Mouse (Mus musculus): Measurements from ENCODE around the gene Tcf20. TPM values are rescaled to one million over a fixed set of nuclear protein-coding genes. Genes with fewer than 3 reads are reported as not detected.

Gene Tcf20
- polyA plus RNA-seq, 1 experiment from 2014 or later: 15.9 TPM

DNA sequence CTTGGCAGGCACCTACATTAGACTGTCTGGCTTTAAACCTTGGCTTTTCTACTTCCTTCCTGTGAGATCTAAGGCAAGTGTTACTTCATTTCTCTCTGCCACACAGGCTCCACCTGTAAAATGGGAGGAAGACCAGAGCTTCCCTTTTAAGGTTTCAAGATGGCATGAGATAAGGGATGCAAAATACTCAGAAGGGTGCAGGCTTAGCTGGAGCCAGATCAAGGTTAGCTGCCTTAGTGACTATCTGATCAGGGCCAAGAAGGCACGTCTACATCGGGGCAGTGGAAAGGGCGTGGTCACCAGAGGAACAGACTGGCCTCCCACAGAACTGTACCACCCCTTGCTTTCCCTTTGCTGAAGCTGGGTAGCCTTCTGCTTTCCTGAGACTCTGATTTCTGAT lies 73.2 kb downstream of the Tcf20 start:
- ATAC-seq (replicated peaks): no peak
- no peaks in the 10 kb centered on the region for H3K27me3 ChIP-seq (replicated peaks)
- H3K4me1 ChIP-seq: peaks cover 79% of the 10 kb centered on the region
- no peak overlapping the region for H3K4me2 ChIP-seq
- H3K9me3 ChIP-seq: no peaks in the 10 kb centered on the region
- H3K27ac ChIP-seq: no peak overlapping the region
- no peak overlapping the region for H3K9ac ChIP-seq
- H3K36me3 ChIP-seq (replicated peaks): no peaks in the 10 kb centered on the region
- 76% methylated on average over 3 of the region's 3 CpGs for WGBS
- H3K4me3 ChIP-seq: no peak overlapping the region

DNA sequence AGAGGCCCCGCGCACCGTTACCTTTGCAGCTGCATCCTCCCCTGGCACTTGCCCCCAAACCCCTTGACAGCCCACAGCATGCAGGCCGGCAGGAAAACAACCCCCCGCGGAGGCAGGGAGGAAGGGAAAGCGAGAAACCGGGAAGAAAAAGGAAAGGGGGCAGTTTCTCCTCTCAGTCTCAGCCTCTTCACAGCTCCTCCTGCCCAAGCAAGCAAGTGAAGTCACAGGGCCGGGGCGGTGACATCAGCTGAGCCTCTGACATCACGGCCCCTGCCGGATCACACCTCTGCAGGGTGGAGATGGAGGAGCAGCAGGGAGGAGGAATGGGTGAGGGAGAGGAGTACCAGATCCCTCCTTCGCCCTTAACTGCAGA lies 75.7 kb downstream of the Tcf20 start:
- ATAC-seq (replicated peaks): peak; percentile 43
- 4% methylated on average over 13 of the region's 13 CpGs for WGBS

DNA sequence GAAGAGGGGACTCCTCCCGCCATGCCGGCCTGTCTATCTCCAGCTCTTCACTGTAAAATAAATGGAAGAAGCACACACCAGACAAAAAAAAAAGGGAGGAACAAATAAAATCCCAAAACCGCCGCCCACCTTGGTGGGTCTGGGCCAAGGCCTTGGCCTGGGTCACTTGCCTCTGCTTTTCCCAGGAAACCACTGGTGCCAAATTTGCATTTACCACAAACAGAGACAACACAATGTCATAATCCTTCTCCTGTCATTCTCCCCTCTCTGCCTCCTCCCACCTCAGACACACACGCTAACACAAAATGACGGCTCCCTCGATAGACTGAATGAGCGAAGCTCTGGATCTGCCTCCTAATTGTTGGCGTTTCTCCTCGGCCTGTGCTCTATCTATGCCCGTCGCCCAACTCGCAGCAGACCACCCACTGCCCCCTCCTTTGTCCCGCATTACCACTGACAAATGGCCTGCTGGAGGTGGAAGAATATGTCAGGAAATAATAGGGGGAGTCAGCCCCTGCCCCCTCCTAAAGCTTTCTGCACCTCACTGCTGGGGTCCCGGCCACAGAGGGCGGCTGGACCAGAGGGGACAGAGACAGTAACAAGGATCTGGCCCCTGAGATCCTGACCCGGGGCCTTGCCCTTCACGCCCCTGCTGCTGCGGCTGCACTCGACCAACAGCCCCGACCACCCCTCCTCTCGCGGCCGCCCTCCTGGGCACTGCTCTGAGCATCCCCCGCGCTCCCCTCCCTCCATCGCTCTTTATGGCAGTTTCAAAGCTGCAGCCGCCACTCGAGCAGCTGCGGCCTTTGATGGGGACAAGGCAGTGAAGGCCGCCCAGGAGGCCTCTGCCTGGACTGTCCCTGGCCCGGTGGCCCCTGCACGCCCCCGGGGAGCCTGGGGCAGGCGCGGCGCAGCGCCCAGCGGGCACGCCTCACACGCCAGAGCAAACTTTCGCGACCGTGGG lies 76.4 kb downstream of the Tcf20 start:
- 4% methylated on average over 44 of the region's 44 CpGs for WGBS
- peak overlapping the region; percentile 38 for H3K4me3 ChIP-seq
- H3K9ac ChIP-seq: peak overlapping the region; percentile 50
- peaks cover 57% of the 10 kb centered on the region for H3K4me1 ChIP-seq
- no peaks in the 10 kb centered on the region for H3K9me3 ChIP-seq
- H3K4me2 ChIP-seq: peak overlapping the region; percentile 76
- peak; percentile 76 for ATAC-seq (replicated peaks)
- H3K27ac ChIP-seq: peak overlapping the region; percentile 85
- no peaks in the 10 kb centered on the region for H3K27me3 ChIP-seq (replicated peaks)
- H3K36me3 ChIP-seq (replicated peaks): no peaks in the 10 kb centered on the region

More for the DNA sequence above, 75.7 kb downstream of the Tcf20 start:
- H3K4me3 ChIP-seq: peak overlapping the region; percentile 38
- no peaks in the 10 kb centered on the region for H3K36me3 ChIP-seq (replicated peaks)
- peaks cover 59% of the 10 kb centered on the region for H3K4me1 ChIP-seq
- peak overlapping the region; percentile 76 for H3K4me2 ChIP-seq
- peak overlapping the region; percentile 85 for H3K27ac ChIP-seq
- H3K27me3 ChIP-seq (replicated peaks): no peaks in the 10 kb centered on the region
- no peaks in the 10 kb centered on the region for H3K9me3 ChIP-seq
- peak overlapping the region; percentile 50 for H3K9ac ChIP-seq

DNA sequence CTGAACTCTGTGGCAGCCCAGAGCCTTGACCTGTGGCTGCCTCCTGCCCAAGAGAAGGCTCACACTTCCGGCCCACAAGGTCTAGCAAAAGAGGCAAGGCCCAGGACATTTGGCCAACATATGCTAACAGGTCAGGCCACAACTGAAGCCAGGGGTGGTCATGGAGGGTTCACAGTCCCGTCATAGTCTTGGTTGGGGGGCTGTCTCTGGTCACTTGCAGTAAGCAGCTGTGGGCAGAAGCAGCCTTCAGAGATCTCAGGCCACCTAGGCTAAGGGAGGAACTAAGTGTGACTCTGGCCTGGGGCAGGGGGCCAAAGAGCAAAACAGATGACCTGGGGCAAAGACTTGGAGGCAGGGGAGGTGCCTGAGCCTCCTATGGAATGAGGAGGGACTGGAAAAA lies 77.1 kb downstream of the Tcf20 start:
- Histone ChIP-seq H3K4me1 (peaks cover 50% of the 10 kb centered on the region), H3K9me3 (no peaks in the 10 kb centered on the region), H3K27ac (peak overlapping the region; percentile 85), H3K36me3 (replicated peaks) (no peaks in the 10 kb centered on the region), H3K4me2 (peak overlapping the region; percentile 76), H3K9ac (no peak overlapping the region), H3K4me3 (no peak overlapping the region), H3K27me3 (replicated peaks) (no peaks in the 10 kb centered on the region)
- 68% methylated on average over 2 of the region's 2 CpGs for WGBS
- no peak for ATAC-seq (replicated peaks)

DNA sequence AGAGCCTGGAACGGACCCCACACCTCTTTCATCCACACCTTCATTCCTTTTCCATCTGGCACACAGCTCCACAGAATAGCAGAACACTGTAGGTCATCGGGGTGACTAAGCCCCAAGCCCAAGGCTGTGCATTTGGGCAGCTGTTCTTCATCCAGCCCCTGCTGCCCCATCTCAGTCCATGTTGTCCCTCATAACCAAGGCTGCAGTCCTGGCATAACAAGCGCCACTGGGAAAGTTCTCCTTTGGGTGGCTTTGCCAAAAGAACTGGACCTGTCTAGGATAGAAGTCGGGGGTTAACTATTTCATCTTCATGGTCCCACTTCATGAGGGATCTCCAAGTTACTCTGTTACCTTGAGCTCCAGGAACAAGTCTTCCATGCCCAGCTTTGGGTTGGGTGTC lies 77.9 kb downstream of the Tcf20 start:
- no peaks in the 10 kb centered on the region for H3K9me3 ChIP-seq
- ATAC-seq (replicated peaks): no peak
- WGBS: 91% methylated on average over 4 of the region's 4 CpGs
- H3K4me3 ChIP-seq: no peak overlapping the region
- H3K9ac ChIP-seq: no peak overlapping the region
- no peak overlapping the region for H3K4me2 ChIP-seq
- H3K4me1 ChIP-seq: peaks cover 52% of the 10 kb centered on the region
- no peak overlapping the region for H3K27ac ChIP-seq
- no peaks in the 10 kb centered on the region for H3K27me3 ChIP-seq (replicated peaks)
- H3K36me3 ChIP-seq (replicated peaks): no peaks in the 10 kb centered on the region

DNA sequence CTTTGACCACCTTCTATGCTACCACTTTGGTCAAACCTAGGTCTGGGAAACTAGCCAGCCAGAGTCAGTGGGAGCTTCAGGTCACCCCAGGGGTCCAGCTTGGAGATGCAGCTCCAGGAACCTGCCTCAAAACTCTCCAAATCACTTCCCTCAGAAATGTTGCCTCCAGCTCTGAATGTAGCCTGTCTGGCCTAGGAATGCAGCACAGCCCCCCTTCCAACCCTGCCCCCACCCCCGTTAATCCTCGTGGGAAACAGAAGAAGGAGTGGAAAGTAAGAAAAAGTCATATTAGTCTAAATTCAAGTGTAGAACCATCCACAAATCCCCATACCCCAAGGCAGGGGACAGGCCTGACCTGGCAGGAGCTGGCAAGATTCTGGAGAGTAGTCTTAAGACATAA lies 79.2 kb downstream of the Tcf20 start:
- Histone ChIP-seq H3K36me3 (replicated peaks) (no peaks in the 10 kb centered on the region), H3K4me3 (no peak overlapping the region), H3K9ac (no peak overlapping the region), H3K4me1 (peaks cover 61% of the 10 kb centered on the region), H3K27ac (no peak overlapping the region), H3K4me2 (no peak overlapping the region), H3K27me3 (replicated peaks) (no peaks in the 10 kb centered on the region), H3K9me3 (no peaks in the 10 kb centered on the region)
- ATAC-seq (replicated peaks): no peak
- WGBS: 14% methylated on average over 2 of the region's 2 CpGs

DNA sequence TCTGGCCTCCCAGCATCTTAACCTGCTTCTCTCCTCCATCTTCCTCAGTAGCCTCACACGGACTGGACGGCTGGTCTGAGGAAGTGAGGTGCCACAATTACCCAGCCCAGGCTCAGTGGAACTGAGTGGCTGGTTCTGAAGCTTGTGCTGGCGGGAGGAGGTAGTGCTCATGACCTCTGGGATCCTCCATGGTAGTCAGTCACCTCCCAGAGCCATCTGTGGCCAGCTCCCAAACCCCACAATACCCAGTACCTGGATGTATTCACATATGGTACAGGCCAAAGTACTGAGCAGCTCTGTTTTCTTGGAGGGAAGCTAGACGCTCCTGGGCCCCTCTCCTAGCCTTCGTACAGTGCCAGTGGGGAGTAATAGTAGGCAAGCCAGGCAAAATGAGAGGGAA lies 80.4 kb downstream of the Tcf20 start:
- H3K4me2 ChIP-seq: no peak overlapping the region
- WGBS: 82% methylated on average over 5 of the region's 5 CpGs
- no peak overlapping the region for H3K9ac ChIP-seq
- peaks cover 61% of the 10 kb centered on the region for H3K4me1 ChIP-seq
- no peaks in the 10 kb centered on the region for H3K9me3 ChIP-seq
- no peak overlapping the region for H3K4me3 ChIP-seq
- no peaks in the 10 kb centered on the region for H3K27me3 ChIP-seq (replicated peaks)
- H3K36me3 ChIP-seq (replicated peaks): no peaks in the 10 kb centered on the region
- ATAC-seq (replicated peaks): no peak
- no peak overlapping the region for H3K27ac ChIP-seq

DNA sequence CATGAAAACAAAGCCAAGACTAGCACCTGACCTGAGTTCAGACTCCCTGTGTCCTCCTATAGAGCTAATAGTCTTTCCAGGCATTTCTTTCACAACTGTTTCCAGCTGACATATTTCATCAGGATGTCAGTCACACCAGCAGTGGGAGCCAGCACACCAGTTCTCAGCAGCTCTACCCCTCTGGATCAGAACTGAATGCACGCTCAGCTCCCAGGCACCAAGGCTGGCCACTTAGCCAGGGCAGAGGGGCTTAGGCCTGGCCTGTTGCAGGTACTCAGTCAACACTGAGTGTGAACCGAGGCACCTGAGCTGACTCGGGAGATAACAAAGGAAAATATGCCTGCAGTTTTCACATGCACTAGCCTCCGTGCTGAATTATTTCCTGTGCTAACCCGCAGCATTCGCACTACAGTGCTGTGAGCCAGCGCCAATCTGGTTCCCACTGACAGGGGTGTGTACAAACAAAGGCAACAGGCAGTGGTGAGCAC lies 81.1 kb downstream of the Tcf20 start:
- 60% methylated on average over 7 of the region's 7 CpGs for WGBS
- Histone ChIP-seq H3K4me3 (no peak overlapping the region), H3K27me3 (replicated peaks) (no peaks in the 10 kb centered on the region), H3K36me3 (replicated peaks) (no peaks in the 10 kb centered on the region), H3K9ac (no peak overlapping the region; the same call in 1 of the 2 replicates), H3K4me1 (peaks cover 60% of the 10 kb centered on the region), H3K9me3 (no peaks in the 10 kb centered on the region), H3K4me2 (no peak overlapping the region), H3K27ac (no peak overlapping the region)
- ATAC-seq (replicated peaks): no peak

DNA sequence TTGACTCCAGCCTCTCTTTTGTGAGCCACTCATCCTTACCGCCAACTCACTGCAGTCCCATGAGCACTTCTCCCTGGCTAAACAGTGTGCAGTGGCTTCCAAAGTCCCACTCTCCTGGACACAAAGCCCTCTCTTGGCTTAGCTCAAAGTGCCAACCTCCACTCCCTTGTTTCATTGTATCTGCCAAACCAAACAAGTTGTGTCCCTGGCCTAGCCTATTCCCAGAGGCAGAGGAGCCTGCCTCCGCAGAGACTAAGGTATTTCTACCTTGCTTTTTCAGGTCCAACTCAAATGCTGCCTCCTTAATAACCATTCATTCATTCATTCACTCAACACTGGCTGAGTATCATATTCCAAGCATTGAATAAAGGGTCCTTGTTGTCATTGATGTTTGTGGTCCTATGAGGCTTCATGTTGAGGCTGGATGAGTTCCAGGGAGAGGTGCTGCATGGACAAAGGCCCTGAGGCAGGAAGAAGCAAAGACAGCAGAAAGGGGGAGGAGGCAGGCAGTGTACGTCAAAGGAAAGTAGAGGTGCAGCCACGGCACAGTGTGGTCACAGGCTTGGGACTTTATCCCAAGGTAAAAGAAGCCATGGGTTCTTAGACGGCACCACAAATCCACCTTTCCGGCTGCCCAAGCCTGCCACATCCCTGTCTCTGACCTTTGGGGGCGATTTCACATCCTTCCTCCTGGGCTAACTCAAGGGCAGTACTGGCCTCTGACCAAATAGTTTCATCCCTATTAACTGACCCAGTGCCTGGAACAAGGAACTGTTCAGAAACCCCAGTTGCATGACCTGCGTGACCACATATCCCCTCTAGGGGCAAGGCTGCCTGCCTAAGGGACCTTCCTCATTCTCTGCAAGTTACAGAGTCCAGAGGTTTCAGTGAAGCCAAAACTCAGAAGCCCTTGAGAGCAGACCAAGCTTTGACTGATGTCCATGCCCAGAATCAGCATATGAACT lies 82.0 kb downstream of the Tcf20 start:
- WGBS: 69% methylated on average over 8 of the region's 8 CpGs
- Histone ChIP-seq H3K9me3 (no peaks in the 10 kb centered on the region), H3K9ac (no peak overlapping the region), H3K4me2 (no peak overlapping the region), H3K4me3 (no peak overlapping the region), H3K36me3 (replicated peaks) (no peaks in the 10 kb centered on the region), H3K4me1 (peaks cover 57% of the 10 kb centered on the region), H3K27ac (no peak overlapping the region), H3K27me3 (replicated peaks) (no peaks in the 10 kb centered on the region)
- no peak for ATAC-seq (replicated peaks)

DNA sequence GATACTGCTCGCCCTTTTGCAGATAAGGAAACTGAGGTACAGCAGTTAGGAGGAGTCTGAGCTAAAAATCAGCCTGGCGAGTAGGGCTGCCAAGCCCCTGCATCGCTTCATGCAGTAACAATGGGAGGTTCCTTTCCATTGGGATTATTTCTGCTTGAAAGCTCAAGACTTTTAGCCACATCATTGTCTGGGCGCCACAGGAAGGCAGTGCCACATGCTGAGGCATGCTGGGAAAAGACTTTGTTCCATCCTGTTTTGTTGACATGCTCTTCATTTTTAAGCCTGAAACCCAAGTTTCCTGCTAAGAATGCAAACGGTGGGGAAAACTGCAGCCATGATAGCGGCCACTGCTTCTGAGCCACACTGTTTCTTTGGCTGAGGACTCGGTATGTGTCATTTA lies 83.1 kb downstream of the Tcf20 start:
- ATAC-seq (replicated peaks): no peak
- 14% methylated on average over 7 of the region's 7 CpGs for WGBS
- Histone ChIP-seq H3K4me3 (no peak overlapping the region), H3K9me3 (no peaks in the 10 kb centered on the region), H3K9ac (no peak overlapping the region), H3K36me3 (replicated peaks) (no peaks in the 10 kb centered on the region), H3K4me1 (peaks cover 62% of the 10 kb centered on the region), H3K4me2 (no peak overlapping the region), H3K27ac (no peak overlapping the region), H3K27me3 (replicated peaks) (no peaks in the 10 kb centered on the region)

DNA sequence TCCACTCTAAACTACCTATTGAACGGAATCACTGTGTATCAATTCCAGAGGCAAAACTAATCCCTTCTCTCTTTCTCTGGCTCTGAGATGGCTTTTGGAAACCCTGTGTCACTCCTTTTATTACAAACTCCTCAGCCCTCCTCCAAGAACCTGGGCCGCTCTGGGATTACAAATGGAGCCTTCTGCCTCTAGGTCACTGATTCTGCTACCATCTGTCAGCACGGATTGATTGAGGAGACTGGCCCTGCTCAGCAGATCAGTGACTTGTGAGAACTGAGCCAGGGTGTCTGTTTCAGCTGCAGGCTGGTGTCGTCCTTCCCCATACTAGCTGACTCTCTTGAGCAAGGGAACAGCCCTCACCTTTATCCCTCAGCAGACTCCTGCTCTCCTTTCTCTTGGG lies 85.2 kb downstream of the Tcf20 start:
- H3K9ac ChIP-seq: no peak overlapping the region
- H3K27ac ChIP-seq: no peak overlapping the region
- H3K9me3 ChIP-seq: no peaks in the 10 kb centered on the region
- peaks cover 76% of the 10 kb centered on the region for H3K4me1 ChIP-seq
- no peak overlapping the region for H3K4me2 ChIP-seq
- no peaks in the 10 kb centered on the region for H3K36me3 ChIP-seq (replicated peaks)
- no peak overlapping the region for H3K4me3 ChIP-seq
- no peaks in the 10 kb centered on the region for H3K27me3 ChIP-seq (replicated peaks)
- ATAC-seq (replicated peaks): no peak
- WGBS: 24% methylated on average over 4 of the region's 4 CpGs

DNA sequence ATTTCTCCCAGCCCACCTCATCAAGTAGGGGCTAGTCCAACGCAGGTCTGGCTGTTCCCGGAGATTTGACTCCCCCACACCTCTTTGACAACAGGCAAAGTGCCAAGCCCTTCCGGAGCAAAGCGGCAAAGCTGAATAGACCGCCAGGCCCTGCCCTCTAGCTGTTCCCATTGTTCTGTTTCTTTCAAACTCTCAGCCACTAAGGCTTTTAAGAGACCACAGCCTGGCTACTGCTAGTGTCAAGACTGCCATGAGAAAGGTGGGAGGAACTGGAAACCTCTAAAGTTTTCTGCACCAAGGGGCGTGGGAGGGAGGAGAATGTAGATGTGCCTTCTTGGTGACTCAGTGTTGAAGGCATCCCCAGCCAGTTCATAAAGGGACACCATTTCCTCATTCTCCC lies 86.4 kb downstream of the Tcf20 start:
- WGBS: 8% methylated on average over 6 of the region's 6 CpGs
- ATAC-seq (replicated peaks): no peak
- Histone ChIP-seq H3K9ac (no peak overlapping the region), H3K4me1 (peaks cover 73% of the 10 kb centered on the region), H3K4me2 (no peak overlapping the region), H3K27ac (no peak overlapping the region), H3K9me3 (no peaks in the 10 kb centered on the region), H3K4me3 (no peak overlapping the region), H3K27me3 (replicated peaks) (no peaks in the 10 kb centered on the region), H3K36me3 (replicated peaks) (no peaks in the 10 kb centered on the region)
